Mouse (Mus musculus) retina, postnatal 1 day (tissue): ENCODE data around the gene Gm11239.
"Not testable (repeated sequence)": the region's sequence is repeated elsewhere in the genome, so short reads cannot be mapped to it uniquely, and the experiment has no call there.

Experiments
- DNase-seq: peaks from one replicate; pipeline ENCODE4 v3.0.0-alpha.2; 2012

Gm11239 gene

DNA sequence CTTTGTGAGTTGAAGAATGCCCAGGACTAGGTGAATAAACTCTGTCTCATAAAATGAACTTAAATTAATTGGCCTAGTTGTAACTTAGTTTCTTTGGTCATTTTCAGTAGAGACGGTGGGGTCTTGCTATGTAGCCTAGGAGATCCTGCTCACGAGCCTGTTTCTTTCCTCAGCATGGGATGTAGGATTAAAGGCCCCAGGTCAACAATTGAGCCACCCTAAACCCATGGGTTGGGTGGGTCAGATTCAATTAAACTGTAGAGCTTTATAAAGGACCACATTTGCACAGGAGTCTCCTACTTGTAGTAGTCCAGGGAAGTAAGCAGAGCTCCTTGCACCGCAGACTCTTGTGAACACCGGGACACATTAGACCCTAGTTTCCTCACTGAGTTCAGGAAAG, at the start of gene Gm11239:
Gene Gm11239 (plus strand): TSS at position 301 of the 400 bp plus-strand sequence.
- DNase-seq, result not testable (repeated sequence)

DNA sequence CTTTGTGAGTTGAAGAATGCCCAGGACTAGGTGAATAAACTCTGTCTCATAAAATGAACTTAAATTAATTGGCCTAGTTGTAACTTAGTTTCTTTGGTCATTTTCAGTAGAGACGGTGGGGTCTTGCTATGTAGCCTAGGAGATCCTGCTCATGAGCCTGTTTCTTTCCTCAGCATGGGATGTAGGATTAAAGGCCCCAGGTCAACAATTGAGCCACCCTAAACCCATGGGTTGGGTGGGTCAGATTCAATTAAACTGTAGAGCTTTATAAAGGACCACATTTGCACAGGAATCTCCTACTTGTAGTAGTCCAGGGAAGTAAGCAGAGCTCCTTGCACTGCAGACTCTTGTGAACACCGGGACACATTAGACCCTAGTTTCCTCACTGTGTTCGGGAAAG, 45.5 kb upstream of the Gm11239 start, which contains the start of gene Gm11237:
Gene Gm11237 (plus strand): TSS at position 301 of the 400 bp plus-strand sequence.
- DNase-seq, result not testable (repeated sequence)

DNA sequence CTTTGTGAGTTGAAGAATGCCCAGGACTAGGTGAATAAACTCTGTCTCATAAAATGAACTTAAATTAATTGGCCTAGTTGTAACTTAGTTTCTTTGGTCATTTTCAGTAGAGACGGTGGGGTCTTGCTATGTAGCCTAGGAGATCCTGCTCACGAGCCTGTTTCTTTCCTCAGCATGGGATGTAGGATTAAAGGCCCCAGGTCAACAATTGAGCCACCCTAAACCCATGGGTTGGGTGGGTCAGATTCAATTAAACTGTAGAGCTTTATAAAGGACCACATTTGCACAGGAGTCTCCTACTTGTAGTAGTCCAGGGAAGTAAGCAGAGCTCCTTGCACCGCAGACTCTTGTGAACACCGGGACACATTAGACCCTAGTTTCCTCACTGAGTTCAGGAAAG, 30.3 kb upstream of the Gm11239 start, which contains the start of gene Gm11236:
Gene Gm11236 (plus strand): TSS at position 301 of the 400 bp plus-strand sequence.
- DNase-seq, result not testable (repeated sequence)

DNA sequence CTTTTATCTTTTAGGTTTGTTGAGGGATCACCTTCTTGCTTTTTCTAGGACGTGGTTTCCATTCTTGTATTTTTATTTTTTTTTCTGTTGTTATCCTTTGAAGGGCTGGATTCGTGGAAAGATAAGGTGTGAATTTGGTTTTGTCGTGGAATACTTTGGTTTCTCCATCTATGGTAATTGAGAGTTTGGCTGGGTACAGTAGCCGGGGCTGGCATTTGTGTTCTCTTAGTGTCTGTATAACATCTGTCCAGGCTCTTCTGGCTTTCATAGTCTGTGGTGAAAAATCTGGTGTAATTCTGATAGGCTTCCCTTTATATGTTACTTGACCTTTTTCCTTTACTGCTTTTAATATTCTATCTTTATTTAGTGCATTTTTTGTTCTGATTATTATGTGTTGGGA, 6.3 kb upstream of the Gm11239 start:
- not testable (repeated sequence) for DNase-seq

DNA sequence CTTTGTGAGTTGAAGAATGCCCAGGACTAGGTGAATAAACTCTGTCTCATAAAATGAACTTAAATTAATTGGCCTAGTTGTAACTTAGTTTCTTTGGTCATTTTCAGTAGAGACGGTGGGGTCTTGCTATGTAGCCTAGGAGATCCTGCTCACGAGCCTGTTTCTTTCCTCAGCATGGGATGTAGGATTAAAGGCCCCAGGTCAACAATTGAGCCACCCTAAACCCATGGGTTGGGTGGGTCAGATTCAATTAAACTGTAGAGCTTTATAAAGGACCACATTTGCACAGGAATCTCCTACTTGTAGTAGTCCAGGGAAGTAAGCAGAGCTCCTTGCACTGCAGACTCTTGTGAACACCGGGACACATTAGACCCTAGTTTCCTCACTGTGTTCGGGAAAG, 15.1 kb downstream of the Gm11239 start, which contains the start of gene Gm428:
Gene Gm428 (plus strand): TSS at position 301 of the 400 bp plus-strand sequence.
- DNase-seq, result not testable (repeated sequence)

DNA sequence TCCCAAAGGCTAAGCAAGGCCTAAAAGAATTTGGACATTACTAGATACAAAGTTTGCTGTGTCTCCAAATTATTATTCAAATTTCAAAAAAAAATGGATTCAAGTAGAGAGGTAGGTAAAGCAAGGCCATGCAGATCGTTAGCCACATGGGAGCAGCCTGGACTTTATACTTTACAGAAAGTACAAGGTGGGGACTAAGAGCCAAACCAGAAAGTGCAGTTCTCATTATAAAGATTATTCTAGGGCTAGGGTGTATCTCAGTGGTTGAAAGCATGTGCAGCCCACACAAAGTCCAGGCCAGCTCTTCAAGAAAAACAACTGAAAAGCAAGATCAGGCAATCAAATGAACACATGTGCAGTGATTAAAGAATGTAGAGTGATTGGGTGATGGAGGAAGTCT, 50.6 kb downstream of the Gm11239 start:
- no peak for DNase-seq

DNA sequence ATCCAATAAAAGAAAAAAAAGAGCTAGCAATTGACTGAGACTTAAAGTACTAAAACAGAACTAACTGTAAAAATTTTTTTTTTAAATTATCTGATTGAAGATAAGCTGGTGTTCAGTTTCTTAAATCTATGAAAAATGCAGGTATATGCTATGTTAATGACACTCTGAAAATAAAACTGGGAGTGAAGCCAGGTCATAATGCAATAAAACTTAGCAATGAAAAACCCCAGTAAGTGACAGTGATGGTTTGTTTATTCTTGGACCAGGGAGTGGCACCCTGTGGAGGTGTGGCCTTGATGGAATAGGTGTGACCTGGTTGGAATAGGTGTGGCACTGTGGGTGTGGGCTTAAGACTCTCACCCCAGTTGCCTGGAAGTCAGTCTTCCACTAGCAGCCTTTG, 51.7 kb downstream of the Gm11239 start:
- no peak for DNase-seq
